Mouse (Mus musculus) liver, adult 2 months (tissue): ENCODE results near the gene Fam241b.

Experiments
- CTCF ChIP-seq: fragments of 200-500 bp; IDR thresholded peaks from 2 replicates; pipeline ENCODE4 v1.5.1; 2011; ENCODE audit warnings: low read depth, low read length, control low read depth
- POLR2A ChIP-seq: fragments of 200-500 bp; IDR thresholded peaks from 2 replicates; pipeline ENCODE4 v1.6.1; 2011; ENCODE audit warnings: low read length, control low read depth; ENCODE audit not compliant: insufficient read depth; ENCODE audit errors: extremely low read depth

DNA sequence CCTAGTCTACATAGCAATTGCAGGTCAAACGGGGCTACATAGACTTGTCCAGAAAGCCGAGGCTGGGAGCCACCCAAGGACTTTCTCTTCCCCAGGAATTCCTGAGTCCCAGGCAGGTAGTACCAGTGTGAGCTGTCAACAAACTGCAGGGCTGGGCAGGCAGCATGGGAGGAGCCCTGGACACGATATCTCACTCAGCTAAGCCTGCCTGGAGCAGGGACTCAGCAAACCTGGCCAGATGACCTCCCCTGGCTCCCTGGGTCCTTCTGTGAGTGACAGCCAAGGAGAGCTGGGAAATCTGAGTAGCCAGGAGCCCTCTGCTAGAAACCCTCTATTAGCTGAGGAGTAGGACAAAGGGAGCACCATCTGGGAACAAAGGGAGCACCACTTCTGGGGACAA lies 45.6 kb upstream of the Fam241b start:
- TF ChIP-seq POLR2A = no peak
- no peak for TF ChIP-seq CTCF
